Mouse (Mus musculus): ENCODE results near the gene Plscr3. TPM values are rescaled to one million over a fixed set of nuclear protein-coding genes. Genes with fewer than 3 reads are reported as not detected.

Gene Plscr3
- polyA plus RNA-seq, 1 experiment from 2014 or later: 107 TPM

GRCm38 (mm10) chr11:69818365-69818764, 27.8 kb upstream of the Plscr3 start, which contains the start of gene Spem2:
Gene Spem2 (minus strand): TSS chr11:69818465.
- H3K4me2 ChIP-seq (replicated peaks; ENCODE audit: low read depth, low read length): no peak within 1 kb of the TSS
- H3K9ac ChIP-seq (replicated peaks; ENCODE audit: low read depth): no peak within 1 kb of the TSS
- DNase-seq (ENCODE audit: low spot score): no peak
- H3K27me3 ChIP-seq (replicated peaks; ENCODE audit: insufficient read depth, low read length): no peaks in the 10 kb centered on the region
- H3K4me1 ChIP-seq (ENCODE audit: insufficient read depth, low read depth, low read length): no peaks in the 10 kb centered on the region
- no peaks in the 10 kb centered on the region for H3K36me3 ChIP-seq (ENCODE audit: insufficient read depth, low read length)
- no peaks in the 10 kb centered on the region for H3K9me3 ChIP-seq (ENCODE audit: low read length)
- H3K27ac ChIP-seq (ENCODE audit: low read length): no peak within 1 kb of the TSS
- no peak within 1 kb of the TSS for H3K4me3 ChIP-seq (ENCODE audit: low read depth, low read length)
- 72% methylated on average over 2 of the region's 2 CpGs for WGBS
- ATAC-seq: no peak
- TF ChIP-seq CTCF (IDR thresholded peaks at IDR 0.05) (no peak), EP300 (IDR thresholded peaks at IDR 0.05) (no peak)

- Histone ChIP-seq H3K4me1 (ENCODE audit: insufficient read depth, low read depth, low read length) (no peaks in the 10 kb centered on the region), H3K4me2 (replicated peaks; ENCODE audit: low read depth, low read length) (no peak overlapping the region), H3K9me3 (ENCODE audit: low read length) (no peaks in the 10 kb centered on the region), H3K27ac (ENCODE audit: low read length) (no peak overlapping the region), H3K9ac (replicated peaks; ENCODE audit: low read depth) (no peak overlapping the region), H3K36me3 (ENCODE audit: insufficient read depth, low read length) (no peaks in the 10 kb centered on the region), H3K27me3 (replicated peaks; ENCODE audit: insufficient read depth, low read length) (no peaks in the 10 kb centered on the region), H3K4me3 (ENCODE audit: low read depth, low read length) (no peak overlapping the region)
- WGBS: 88% methylated on average over 8 of the region's 8 CpGs
- DNase-seq (ENCODE audit: low spot score) (no peak), ATAC-seq (no peak)
- no peak for TF ChIP-seq CTCF (IDR thresholded peaks at IDR 0.05)
- no peak for TF ChIP-seq EP300 (IDR thresholded peaks at IDR 0.05)
These were observed 27.3 kb upstream of the Plscr3 start for GRCm38 (mm10) chr11:69818871-69819270.

GRCm38 (mm10) chr11:69822080-69822479, 24.1 kb upstream of the Plscr3 start, which contains the start of gene Spem1:
Gene Spem1 (minus strand): TSS chr11:69822180.
- ATAC-seq: no peak

GRCm38 (mm10) chr11:69823456-69823855, 22.7 kb upstream of the Plscr3 start:
- H3K27ac ChIP-seq (ENCODE audit: low read length): no peak overlapping the region
- DNase-seq (ENCODE audit: low spot score): no peak
- WGBS: 61% methylated on average over 2 of the region's 2 CpGs
- H3K27me3 ChIP-seq (replicated peaks; ENCODE audit: insufficient read depth, low read length): no peaks in the 10 kb centered on the region
- no peaks in the 10 kb centered on the region for H3K36me3 ChIP-seq (ENCODE audit: insufficient read depth, low read length)
- no peak overlapping the region for H3K4me3 ChIP-seq (ENCODE audit: low read depth, low read length)
- H3K9ac ChIP-seq (replicated peaks; ENCODE audit: low read depth): no peak overlapping the region
- H3K4me1 ChIP-seq (ENCODE audit: insufficient read depth, low read depth, low read length): no peaks in the 10 kb centered on the region
- ATAC-seq: no peak
- no peaks in the 10 kb centered on the region for H3K9me3 ChIP-seq (ENCODE audit: low read length)
- H3K4me2 ChIP-seq (replicated peaks; ENCODE audit: low read depth, low read length): no peak overlapping the region
- TF ChIP-seq CTCF (IDR thresholded peaks at IDR 0.05) (no peak), EP300 (IDR thresholded peaks at IDR 0.05) (no peak)

More at GRCm38 (mm10) chr11:69822080-69822479, 24.1 kb upstream of the Plscr3 start, which contains the start of gene Spem1:
- Histone ChIP-seq H3K9ac (replicated peaks; ENCODE audit: low read depth) (no peak within 1 kb of the TSS), H3K27me3 (replicated peaks; ENCODE audit: insufficient read depth, low read length) (no peaks in the 10 kb centered on the region), H3K4me2 (replicated peaks; ENCODE audit: low read depth, low read length) (no peak within 1 kb of the TSS), H3K9me3 (ENCODE audit: low read length) (no peaks in the 10 kb centered on the region), H3K4me3 (ENCODE audit: low read depth, low read length) (no peak within 1 kb of the TSS), H3K4me1 (ENCODE audit: insufficient read depth, low read depth, low read length) (no peaks in the 10 kb centered on the region), H3K36me3 (ENCODE audit: insufficient read depth, low read length) (no peaks in the 10 kb centered on the region), H3K27ac (ENCODE audit: low read length) (no peak within 1 kb of the TSS)
- whole genome bisulfite sequencing: 85% methylated on average over 3 of the region's 3 CpGs
- TF ChIP-seq EP300 (IDR thresholded peaks at IDR 0.05) (no peak), CTCF (IDR thresholded peaks at IDR 0.05) (no peak)
- no peak for DNase-seq (ENCODE audit: low spot score)

GRCm38 (mm10) chr11:69828832-69829231, 17.3 kb upstream of the Plscr3 start:
- 73% methylated on average over 5 of the region's 5 CpGs for WGBS
- no peak overlapping the region for H3K4me3 ChIP-seq (ENCODE audit: low read depth, low read length)
- no peak overlapping the region for H3K27ac ChIP-seq (ENCODE audit: low read length)
- ATAC-seq (no peak), DNase-seq (ENCODE audit: low spot score) (no peak)
- no peaks in the 10 kb centered on the region for H3K36me3 ChIP-seq (ENCODE audit: insufficient read depth, low read length)
- TF ChIP-seq CTCF (IDR thresholded peaks at IDR 0.05): no peak
- TF ChIP-seq EP300 (IDR thresholded peaks at IDR 0.05): no peak
- H3K4me2 ChIP-seq (replicated peaks; ENCODE audit: low read depth, low read length): no peak overlapping the region
- no peaks in the 10 kb centered on the region for H3K27me3 ChIP-seq (replicated peaks; ENCODE audit: insufficient read depth, low read length)
- H3K9ac ChIP-seq (replicated peaks; ENCODE audit: low read depth): no peak overlapping the region
- H3K9me3 ChIP-seq (ENCODE audit: low read length): no peaks in the 10 kb centered on the region
- no peaks in the 10 kb centered on the region for H3K4me1 ChIP-seq (ENCODE audit: insufficient read depth, low read depth, low read length)

GRCm38 (mm10) chr11:69833554-69833953, 12.6 kb upstream of the Plscr3 start:
- H3K4me2 ChIP-seq (replicated peaks; ENCODE audit: low read depth, low read length): peak overlapping the region; percentile 64
- H3K9ac ChIP-seq (replicated peaks; ENCODE audit: low read depth): no peak overlapping the region
- no peaks in the 10 kb centered on the region for H3K36me3 ChIP-seq (ENCODE audit: insufficient read depth, low read length)
- peaks cover 11% of the 10 kb centered on the region for H3K4me1 ChIP-seq (ENCODE audit: insufficient read depth, low read depth, low read length)
- DNase-seq (ENCODE audit: low spot score): no peak
- H3K9me3 ChIP-seq (ENCODE audit: low read length): no peaks in the 10 kb centered on the region
- WGBS: 45% methylated on average over 8 of the region's 8 CpGs
- no peak for ATAC-seq
- H3K27ac ChIP-seq (ENCODE audit: low read length): no peak overlapping the region
- 0 out of 2 replicates have a peak, but pooled peaks cover 5% of the 10 kb centered on the region for H3K27me3 ChIP-seq (replicated peaks; ENCODE audit: insufficient read depth, low read length)
- no peak overlapping the region; the same call in 1 of the 2 replicates for H3K4me3 ChIP-seq (ENCODE audit: low read depth, low read length)
- TF ChIP-seq CTCF (IDR thresholded peaks at IDR 0.05) (no peak), EP300 (IDR thresholded peaks at IDR 0.05) (no peak)
